Mouse (Mus musculus) left cerebral cortex, postnatal 36 days (tissue): Measurements from ENCODE around the gene Nampt. TPM values are rescaled to one million over a fixed set of nuclear protein-coding genes. Genes with fewer than 3 reads are reported as not detected.

Experiments
- DNase-seq, 2 experiments: peaks; one replicate each; pipeline ENCODE4 v3.0.0; 2021 to 2022; ENCODE audit warnings: low spot score in 2 of 2, mixed read lengths in 1 of 2
- intact Hi-C: fragments of 180-260 bp; cut with DNase I; formaldehyde crosslinking; loops from one replicate; pipeline ENCODE4 v1.15.1; 2025
- total RNA-seq, 2 experiments: library from RNA; stranded (reverse); gene quantifications; 2 replicates each; pipeline ENCODE4 v1.2.3; 2021

Nampt gene
- total RNA-seq, 2 experiments from 2014 or later, result 30.2 to 33.3 TPM

- intact Hi-C loops, result no loop called here
- no peak for DNase-seq
Measured at GRCm38 (mm10) chr12:32835235-32835634, 15.9 kb downstream of the Nampt start.

GRCm38 (mm10) chr12:32838406-32838805 is 19.1 kb downstream of the Nampt start:
- intact Hi-C loops, result no loop called here
- DNase-seq, result no peak

GRCm38 (mm10) chr12:32838954-32839353 is 19.6 kb downstream of the Nampt start:
- intact Hi-C loops, result no loop called here
- no peak for DNase-seq

GRCm38 (mm10) chr12:32841442-32841900 is 22.1 kb downstream of the Nampt start:
- intact Hi-C loops, result no loop called here
- no peak for DNase-seq

- no peak for DNase-seq
- intact Hi-C loops, result no loop called here
Measured at GRCm38 (mm10) chr12:32846325-32846724, 27.0 kb downstream of the Nampt start.

GRCm38 (mm10) chr12:32853757-32854156 is 34.4 kb downstream of the Nampt start:
- no peak for DNase-seq
- intact Hi-C loops, result no loop called here

- intact Hi-C loops, result no loop called here
- no peak for DNase-seq
Measured at GRCm38 (mm10) chr12:32854866-32855265, 35.5 kb downstream of the Nampt start.

GRCm38 (mm10) chr12:32855398-32855797 is 36.1 kb downstream of the Nampt start:
- intact Hi-C loops, result no loop called here
- no peak for DNase-seq

GRCm38 (mm10) chr12:32856707-32857511 is 37.6 kb downstream of the Nampt start:
- intact Hi-C loops, result no loop called here
- DNase-seq, result no peak

- no peak for DNase-seq
- intact Hi-C loops, result no loop called here
Measured at GRCm38 (mm10) chr12:32858444-32858843, 39.1 kb downstream of the Nampt start.

- intact Hi-C loops, result no loop called here
- DNase-seq, result no peak
Measured at GRCm38 (mm10) chr12:32860820-32861219, 41.5 kb downstream of the Nampt start.

GRCm38 (mm10) chr12:32870815-32871214 is 51.5 kb downstream of the Nampt start:
- intact Hi-C loops, result no loop called here
- DNase-seq, result no peak

- no peak for DNase-seq
- intact Hi-C loops, result no loop called here
Measured at GRCm38 (mm10) chr12:32877500-32877899, 58.2 kb downstream of the Nampt start.

GRCm38 (mm10) chr12:32877964-32878571 is 58.7 kb downstream of the Nampt start:
- no peak for DNase-seq
- intact Hi-C loops, result no loop called here

- intact Hi-C loops, result no loop called here
- no peak for DNase-seq
Measured at GRCm38 (mm10) chr12:32879371-32879770, 60.0 kb downstream of the Nampt start.

- no peak for DNase-seq
- intact Hi-C loops, result no loop called here
Measured at GRCm38 (mm10) chr12:32884356-32884755, 65.0 kb downstream of the Nampt start.

- DNase-seq, result no peak
- intact Hi-C loops, result no loop called here
Measured at GRCm38 (mm10) chr12:32885041-32885440, 65.7 kb downstream of the Nampt start.

GRCm38 (mm10) chr12:32886353-32886752 is 67.0 kb downstream of the Nampt start:
- intact Hi-C loops, result no loop called here
- no peak for DNase-seq

- intact Hi-C loops, result no loop called here
- DNase-seq, result no peak
Measured at GRCm38 (mm10) chr12:32888226-32888625, 68.9 kb downstream of the Nampt start.

GRCm38 (mm10) chr12:32889846-32890245 is 70.5 kb downstream of the Nampt start:
- no peak for DNase-seq
- intact Hi-C loops, result loop anchor here (10.0 kb wide), 1 partner anchor 505 kb away; no protein-coding TSS in a partner anchor

GRCm38 (mm10) chr12:32890455-32890854 is 71.1 kb downstream of the Nampt start:
- intact Hi-C loops, result loop anchor here (10.0 kb wide), 1 partner anchor 506 kb away; no protein-coding TSS in a partner anchor

More at GRCm38 (mm10) chr12:32890455-32890854, 71.1 kb downstream of the Nampt start:
- no peak for DNase-seq
